Mouse (Mus musculus): ENCODE measurements around the gene Ankrd12. TPM values are rescaled to one million over a fixed set of nuclear protein-coding genes. Genes with fewer than 3 reads are reported as not detected.
"Not testable (repeated sequence)": the region's sequence is repeated elsewhere in the genome, so short reads cannot be mapped to it uniquely, and the experiment has no call there.

Gene Ankrd12
- polyA plus RNA-seq, 1 experiment from 2014 or later: 26.0 TPM

GRCm38 (mm10) chr17:66076174-66076927 lies 538 bp downstream of the Ankrd12 start:
- Histone ChIP-seq H3K27me3 (no peaks in the 10 kb centered on the region), H3K9ac (peak overlapping the region; percentile 78), H3K4me2 (peak overlapping the region; percentile 84), H3K4me1 (peaks cover 16% of the 10 kb centered on the region; the same call in 1 of the 2 replicates), H3K36me3 (peaks cover 25% of the 10 kb centered on the region), H3K27ac (peak overlapping the region; percentile 91), H3K4me3 (replicated peaks) (peak overlapping the region; percentile 98), H3K9me3 (replicated peaks) (no peaks in the 10 kb centered on the region)
- peak; percentile 92 for ATAC-seq (replicated peaks; ENCODE audit: low FRiP score)
- under 1% methylated on average over 85 of the region's 95 CpGs for WGBS

GRCm38 (mm10) chr17:66075827-66076173 lies 1.1 kb downstream of the Ankrd12 start:
- WGBS: 6% methylated on average over 12 of the region's 12 CpGs

GRCm38 (mm10) chr17:66073971-66074370 lies 2.9 kb downstream of the Ankrd12 start:
- Histone ChIP-seq H3K9me3 (replicated peaks) (no peaks in the 10 kb centered on the region), H3K4me2 (no peak overlapping the region), H3K27ac (no peak overlapping the region), H3K36me3 (peaks cover 4% of the 10 kb centered on the region; the same call in 1 of the 2 replicates), H3K27me3 (no peaks in the 10 kb centered on the region), H3K9ac (no peak overlapping the region), H3K4me3 (replicated peaks) (no peak overlapping the region), H3K4me1 (peaks cover 16% of the 10 kb centered on the region; the same call in 1 of the 2 replicates)
- no peak for ATAC-seq (replicated peaks; ENCODE audit: low FRiP score)
- WGBS: 88% methylated on average over 7 of the region's 7 CpGs

More at GRCm38 (mm10) chr17:66075827-66076173, 1.1 kb downstream of the Ankrd12 start:
- Histone ChIP-seq H3K36me3 (peaks cover 20% of the 10 kb centered on the region), H3K27me3 (no peaks in the 10 kb centered on the region), H3K4me1 (peaks cover 16% of the 10 kb centered on the region; the same call in 1 of the 2 replicates), H3K4me2 (peak overlapping the region; percentile 84), H3K4me3 (replicated peaks) (peak overlapping the region; percentile 98), H3K9ac (peak overlapping the region; percentile 78), H3K27ac (peak overlapping the region; percentile 91; the same call in 1 of the 2 replicates), H3K9me3 (replicated peaks) (no peaks in the 10 kb centered on the region)
- no peak for ATAC-seq (replicated peaks; ENCODE audit: low FRiP score)

- not testable (repeated sequence) for H3K27ac ChIP-seq; H3K36me3 ChIP-seq; H3K9me3 ChIP-seq (replicated peaks); ATAC-seq (replicated peaks; ENCODE audit: low FRiP score); H3K9ac ChIP-seq; H3K4me2 ChIP-seq; H3K4me3 ChIP-seq (replicated peaks); H3K27me3 ChIP-seq; H3K4me1 ChIP-seq
- WGBS: 93% methylated on average over 2 of the region's 2 CpGs
These were observed 7.9 kb downstream of the Ankrd12 start for GRCm38 (mm10) chr17:66069036-66069435.

GRCm38 (mm10) chr17:66065115-66065514 lies 11.8 kb downstream of the Ankrd12 start:
- no peak for ATAC-seq (replicated peaks; ENCODE audit: low FRiP score)
- 89% methylated on average over 4 of the region's 4 CpGs for WGBS
- H3K4me3 ChIP-seq (replicated peaks): no peak overlapping the region
- no peak overlapping the region for H3K9ac ChIP-seq
- no peak overlapping the region for H3K4me2 ChIP-seq
- H3K27me3 ChIP-seq: no peaks in the 10 kb centered on the region
- H3K36me3 ChIP-seq: no peaks in the 10 kb centered on the region
- H3K27ac ChIP-seq: no peak overlapping the region
- H3K4me1 ChIP-seq: 0 out of 2 replicates have a peak, but pooled peaks cover 5% of the 10 kb centered on the region
- H3K9me3 ChIP-seq (replicated peaks): no peaks in the 10 kb centered on the region

GRCm38 (mm10) chr17:66061241-66061938 lies 15.5 kb downstream of the Ankrd12 start:
- H3K36me3 ChIP-seq: no peaks in the 10 kb centered on the region
- no peak overlapping the region for H3K9ac ChIP-seq
- no peak for ATAC-seq (replicated peaks; ENCODE audit: low FRiP score)
- H3K27ac ChIP-seq: no peak overlapping the region
- 53% methylated on average over 8 of the region's 8 CpGs for whole genome bisulfite sequencing
- no peaks in the 10 kb centered on the region for H3K27me3 ChIP-seq
- H3K4me1 ChIP-seq: 0 out of 2 replicates have a peak, but pooled peaks cover 5% of the 10 kb centered on the region
- no peaks in the 10 kb centered on the region for H3K9me3 ChIP-seq (replicated peaks)
- H3K4me2 ChIP-seq: no peak overlapping the region
- no peak overlapping the region for H3K4me3 ChIP-seq (replicated peaks)

GRCm38 (mm10) chr17:66058160-66058559 lies 18.7 kb downstream of the Ankrd12 start:
- 90% methylated on average over 4 of the region's 4 CpGs for WGBS
- H3K27me3 ChIP-seq: no peaks in the 10 kb centered on the region
- no peak for ATAC-seq (replicated peaks; ENCODE audit: low FRiP score)
- H3K4me1 ChIP-seq: 0 out of 2 replicates have a peak, but pooled peaks cover 5% of the 10 kb centered on the region
- no peak overlapping the region for H3K4me3 ChIP-seq (replicated peaks)
- H3K9me3 ChIP-seq (replicated peaks): no peaks in the 10 kb centered on the region
- no peak overlapping the region for H3K9ac ChIP-seq
- no peak overlapping the region for H3K27ac ChIP-seq
- no peak overlapping the region for H3K4me2 ChIP-seq
- H3K36me3 ChIP-seq: no peaks in the 10 kb centered on the region

- WGBS: 76% methylated on average over 2 of the region's 2 CpGs
- H3K9me3 ChIP-seq (replicated peaks): no peaks in the 10 kb centered on the region
- H3K4me2 ChIP-seq: no peak overlapping the region
- no peaks in the 10 kb centered on the region for H3K27me3 ChIP-seq
- no peak overlapping the region for H3K27ac ChIP-seq
- H3K9ac ChIP-seq: no peak overlapping the region
- 0 out of 2 replicates have a peak, but pooled peaks cover 5% of the 10 kb centered on the region for H3K4me1 ChIP-seq
- ATAC-seq (replicated peaks; ENCODE audit: low FRiP score): no peak
- no peak overlapping the region for H3K4me3 ChIP-seq (replicated peaks)
- H3K36me3 ChIP-seq: no peaks in the 10 kb centered on the region
These were observed 19.7 kb downstream of the Ankrd12 start for GRCm38 (mm10) chr17:66057145-66057544.

GRCm38 (mm10) chr17:66053349-66053748 lies 23.5 kb downstream of the Ankrd12 start:
- no peak overlapping the region for H3K4me3 ChIP-seq (replicated peaks)
- H3K27ac ChIP-seq: no peak overlapping the region
- no peak overlapping the region for H3K4me2 ChIP-seq
- no peak overlapping the region for H3K9ac ChIP-seq
- H3K27me3 ChIP-seq: no peaks in the 10 kb centered on the region
- 0 out of 2 replicates have a peak, but pooled peaks cover 4% of the 10 kb centered on the region for H3K36me3 ChIP-seq
- H3K4me1 ChIP-seq: no peaks in the 10 kb centered on the region
- H3K9me3 ChIP-seq (replicated peaks): no peaks in the 10 kb centered on the region
- no peak for ATAC-seq (replicated peaks; ENCODE audit: low FRiP score)
- 76% methylated on average over 4 of the region's 4 CpGs for WGBS

- H3K27ac ChIP-seq: no peak overlapping the region
- H3K9ac ChIP-seq: no peak overlapping the region
- H3K27me3 ChIP-seq: no peaks in the 10 kb centered on the region
- H3K4me2 ChIP-seq: no peak overlapping the region
- WGBS: 69% methylated on average over 4 of the region's 4 CpGs
- H3K9me3 ChIP-seq (replicated peaks): no peaks in the 10 kb centered on the region
- H3K36me3 ChIP-seq: peaks cover 10% of the 10 kb centered on the region; the same call in 1 of the 2 replicates
- H3K4me1 ChIP-seq: no peaks in the 10 kb centered on the region
- no peak for ATAC-seq (replicated peaks; ENCODE audit: low FRiP score)
- H3K4me3 ChIP-seq (replicated peaks): no peak overlapping the region
These were observed 28.1 kb downstream of the Ankrd12 start for GRCm38 (mm10) chr17:66048795-66049194.

GRCm38 (mm10) chr17:66048199-66048598 lies 28.7 kb downstream of the Ankrd12 start:
- H3K4me3 ChIP-seq (replicated peaks): no peak overlapping the region
- H3K4me2 ChIP-seq: no peak overlapping the region
- no peak for ATAC-seq (replicated peaks; ENCODE audit: low FRiP score)
- no peaks in the 10 kb centered on the region for H3K4me1 ChIP-seq
- no peak overlapping the region for H3K27ac ChIP-seq
- H3K36me3 ChIP-seq: peaks cover 10% of the 10 kb centered on the region; the same call in 1 of the 2 replicates
- H3K9me3 ChIP-seq (replicated peaks): no peaks in the 10 kb centered on the region
- WGBS: 47% methylated on average over 5 of the region's 5 CpGs
- H3K27me3 ChIP-seq: no peaks in the 10 kb centered on the region
- H3K9ac ChIP-seq: no peak overlapping the region

- H3K4me1 ChIP-seq; H3K4me3 ChIP-seq (replicated peaks); ATAC-seq (replicated peaks; ENCODE audit: low FRiP score); H3K4me2 ChIP-seq; H3K9me3 ChIP-seq (replicated peaks); H3K27ac ChIP-seq; H3K27me3 ChIP-seq; H3K9ac ChIP-seq: not testable (repeated sequence)
- H3K36me3 ChIP-seq: peaks cover 11% of the 10 kb centered on the region; the same call in 1 of the 2 replicates
- 92% methylated on average over 4 of the region's 4 CpGs for WGBS
These were observed 33.2 kb downstream of the Ankrd12 start for GRCm38 (mm10) chr17:66043679-66044078.
